Mouse (Mus musculus): ENCODE measurements around the gene Nucb1. TPM values are rescaled to one million over a fixed set of nuclear protein-coding genes. Genes with fewer than 3 reads are reported as not detected.
A peak's percentile ranks its signal among the peaks of the same experiment; 100 is the strongest.
"Not testable (repeated sequence)": the region's sequence is repeated elsewhere in the genome, so short reads cannot be mapped to it uniquely, and the experiment has no call there.

The Nucb1 gene
- polyA plus RNA-seq, 1 experiment from 2014 or later = 238 TPM

- ATAC-seq (ENCODE audit: borderline replicate concordance, extremely low read depth, low FRiP score, low TSS enrichment) = peak; percentile 55
- H3K27me3 ChIP-seq = no peaks in the 10 kb centered on the region
- peaks cover 20% of the 10 kb centered on the region for H3K4me1 ChIP-seq
- WGBS = 21% methylated on average over 7 of the region's 7 CpGs
- H3K27ac ChIP-seq = peak overlapping the region; percentile 73
- H3K9me3 ChIP-seq = no peaks in the 10 kb centered on the region
- H3K36me3 ChIP-seq = peaks cover 26% of the 10 kb centered on the region
- peak overlapping the region; percentile 71 for H3K4me2 ChIP-seq
- H3K9ac ChIP-seq = 0 out of 2 replicates have a peak overlapping the region, but pooled peaks have one; percentile 33
- H3K4me3 ChIP-seq = peak overlapping the region; percentile 83
These were observed 43.0 kb downstream of the Nucb1 start for GRCm38 (mm10) chr7:45467090-45467670.

GRCm38 (mm10) chr7:45466283-45467089 is 43.7 kb downstream of the Nucb1 start, which contains the start of gene Bax:
Bax (minus strand) TSS chr7:45466898.
- WGBS = 0% methylated on average over 50 of the region's 58 CpGs
- Histone ChIP-seq H3K27ac (peak within 1 kb of the TSS; percentile 73), H3K4me2 (peak within 1 kb of the TSS; percentile 71), H3K27me3 (no peaks in the 10 kb centered on the region), H3K9ac (peak within 1 kb of the TSS; percentile 65), H3K9me3 (no peaks in the 10 kb centered on the region), H3K4me1 (peaks cover 25% of the 10 kb centered on the region), H3K36me3 (peaks cover 30% of the 10 kb centered on the region), H3K4me3 (peak within 1 kb of the TSS; percentile 83)
- ATAC-seq (ENCODE audit: borderline replicate concordance, extremely low read depth, low FRiP score, low TSS enrichment) = peak; percentile 76

- Histone ChIP-seq H3K9me3 (no peaks in the 10 kb centered on the region), H3K27me3 (no peaks in the 10 kb centered on the region), H3K4me3 (peak overlapping the region; percentile 83), H3K9ac (peak overlapping the region; percentile 65; the same call in 1 of the 2 replicates), H3K36me3 (peaks cover 30% of the 10 kb centered on the region), H3K4me2 (peak overlapping the region; percentile 71), H3K4me1 (peaks cover 33% of the 10 kb centered on the region), H3K27ac (no peak overlapping the region)
- 76% methylated on average over 9 of the region's 9 CpGs for WGBS
- ATAC-seq (ENCODE audit: borderline replicate concordance, extremely low read depth, low FRiP score, low TSS enrichment) = no peak
These were observed 44.7 kb downstream of the Nucb1 start for GRCm38 (mm10) chr7:45465549-45465948.

- H3K9ac ChIP-seq = no peak overlapping the region
- no peak overlapping the region for H3K27ac ChIP-seq
- peaks cover 30% of the 10 kb centered on the region for H3K36me3 ChIP-seq
- no peaks in the 10 kb centered on the region for H3K9me3 ChIP-seq
- H3K4me3 ChIP-seq = 0 out of 2 replicates have a peak overlapping the region, but pooled peaks have one; percentile 83
- 89% methylated on average over 12 of the region's 12 CpGs for WGBS
- peaks cover 37% of the 10 kb centered on the region for H3K4me1 ChIP-seq
- no peak for ATAC-seq (ENCODE audit: borderline replicate concordance, extremely low read depth, low FRiP score, low TSS enrichment)
- peak overlapping the region; percentile 71 for H3K4me2 ChIP-seq
- H3K27me3 ChIP-seq = no peaks in the 10 kb centered on the region
These were observed 45.1 kb downstream of the Nucb1 start for GRCm38 (mm10) chr7:45465112-45465511.

- H3K9me3 ChIP-seq = no peaks in the 10 kb centered on the region
- peaks cover 30% of the 10 kb centered on the region for H3K36me3 ChIP-seq
- ATAC-seq (ENCODE audit: borderline replicate concordance, extremely low read depth, low FRiP score, low TSS enrichment) = no peak
- H3K4me2 ChIP-seq = no peak overlapping the region
- 90% methylated on average over 7 of the region's 7 CpGs for WGBS
- no peak overlapping the region for H3K4me3 ChIP-seq
- no peak overlapping the region for H3K27ac ChIP-seq
- H3K4me1 ChIP-seq = peaks cover 40% of the 10 kb centered on the region
- H3K9ac ChIP-seq = no peak overlapping the region
- H3K27me3 ChIP-seq = no peaks in the 10 kb centered on the region
These were observed 46.0 kb downstream of the Nucb1 start for GRCm38 (mm10) chr7:45463987-45464778.

- H3K27me3 ChIP-seq; H3K4me2 ChIP-seq; ATAC-seq (ENCODE audit: borderline replicate concordance, extremely low read depth, low FRiP score, low TSS enrichment); H3K27ac ChIP-seq; H3K4me3 ChIP-seq; H3K9ac ChIP-seq; H3K9me3 ChIP-seq: not testable (repeated sequence)
- WGBS = 73% methylated on average over 4 of the region's 4 CpGs
- peaks cover 37% of the 10 kb centered on the region for H3K36me3 ChIP-seq
- H3K4me1 ChIP-seq = peaks cover 47% of the 10 kb centered on the region
These were observed 47.3 kb downstream of the Nucb1 start for GRCm38 (mm10) chr7:45462868-45463267.

GRCm38 (mm10) chr7:45462325-45462724 is 47.9 kb downstream of the Nucb1 start:
- Histone ChIP-seq H3K4me2 (no peak overlapping the region), H3K9ac (no peak overlapping the region), H3K4me1 (peaks cover 49% of the 10 kb centered on the region), H3K4me3 (no peak overlapping the region), H3K9me3 (no peaks in the 10 kb centered on the region), H3K27me3 (no peaks in the 10 kb centered on the region), H3K27ac (no peak overlapping the region), H3K36me3 (peaks cover 43% of the 10 kb centered on the region)
- 86% methylated on average over 4 of the region's 4 CpGs for WGBS
- ATAC-seq (ENCODE audit: borderline replicate concordance, extremely low read depth, low FRiP score, low TSS enrichment) = no peak

GRCm38 (mm10) chr7:45461781-45462180 is 48.4 kb downstream of the Nucb1 start:
- Histone ChIP-seq H3K4me3 (no peak overlapping the region), H3K9ac (no peak overlapping the region)
- 85% methylated on average over 4 of the region's 4 CpGs for WGBS

GRCm38 (mm10) chr7:45461326-45461725 is 48.9 kb downstream of the Nucb1 start:
- Histone ChIP-seq H3K9ac (no peak overlapping the region), H3K4me1 (peaks cover 47% of the 10 kb centered on the region), H3K4me2 (peak overlapping the region; percentile 59; the same call in 1 of the 2 replicates), H3K36me3 (peaks cover 46% of the 10 kb centered on the region), H3K27ac (peak overlapping the region; percentile 89), H3K27me3 (no peaks in the 10 kb centered on the region), H3K4me3 (no peak overlapping the region), H3K9me3 (no peaks in the 10 kb centered on the region)
- 54% methylated on average over 5 of the region's 5 CpGs for WGBS
- no peak for ATAC-seq (ENCODE audit: borderline replicate concordance, extremely low read depth, low FRiP score, low TSS enrichment)

More at GRCm38 (mm10) chr7:45461781-45462180, 48.4 kb downstream of the Nucb1 start:
- peak overlapping the region; percentile 89 for H3K27ac ChIP-seq
- H3K36me3 ChIP-seq = peaks cover 46% of the 10 kb centered on the region
- H3K27me3 ChIP-seq = no peaks in the 10 kb centered on the region
- H3K4me1 ChIP-seq = peaks cover 47% of the 10 kb centered on the region
- no peak overlapping the region for H3K4me2 ChIP-seq
- no peaks in the 10 kb centered on the region for H3K9me3 ChIP-seq
- ATAC-seq (ENCODE audit: borderline replicate concordance, extremely low read depth, low FRiP score, low TSS enrichment) = no peak

- no peak overlapping the region for H3K9ac ChIP-seq
- H3K4me1 ChIP-seq = peaks cover 44% of the 10 kb centered on the region
- peaks cover 50% of the 10 kb centered on the region for H3K36me3 ChIP-seq
- peak overlapping the region; percentile 89 for H3K27ac ChIP-seq
- 8% methylated on average over 13 of the region's 13 CpGs for WGBS
- peak overlapping the region; percentile 59 for H3K4me2 ChIP-seq
- no peaks in the 10 kb centered on the region for H3K27me3 ChIP-seq
- H3K4me3 ChIP-seq = 0 out of 2 replicates have a peak overlapping the region, but pooled peaks have one; percentile 1
- ATAC-seq (ENCODE audit: borderline replicate concordance, extremely low read depth, low FRiP score, low TSS enrichment) = peak; percentile 8; the same call in 1 of the 2 replicates
- no peaks in the 10 kb centered on the region for H3K9me3 ChIP-seq
These were observed 49.3 kb downstream of the Nucb1 start for GRCm38 (mm10) chr7:45460860-45461314.

- Histone ChIP-seq H3K4me1 (peaks cover 39% of the 10 kb centered on the region), H3K9me3 (no peaks in the 10 kb centered on the region), H3K27ac (peak overlapping the region; percentile 89), H3K4me3 (peak overlapping the region; percentile 76), H3K9ac (peak overlapping the region; percentile 26; the same call in 1 of the 2 replicates), H3K36me3 (peaks cover 52% of the 10 kb centered on the region), H3K27me3 (no peaks in the 10 kb centered on the region), H3K4me2 (peak overlapping the region; percentile 59)
- ATAC-seq (ENCODE audit: borderline replicate concordance, extremely low read depth, low FRiP score, low TSS enrichment) = 0 out of 2 replicates have a peak, but pooled peaks have one; percentile 0
- WGBS = 51% methylated on average over 7 of the region's 7 CpGs
These were observed 49.8 kb downstream of the Nucb1 start for GRCm38 (mm10) chr7:45460377-45460776.
